Mouse (Mus musculus) ES-Bruce4 (cell line): ENCODE measurements around the gene Ahdc1. TPM values are rescaled to one million over a fixed set of nuclear protein-coding genes. Genes with fewer than 3 reads are reported as not detected.
A peak's percentile ranks its signal among the peaks of the same experiment; 100 is the strongest.

ENCODE experiments used
- H3K27ac ChIP-seq: 2 replicates; pipeline ENCODE4 v1.5.1; 2012; ENCODE audit warnings: low read length, inconsistent platforms; ENCODE audit not compliant: insufficient read depth
- H3K27me3 ChIP-seq: 2 replicates; pipeline ENCODE4 v1.6.1; 2012; ENCODE audit warnings: mild to moderate bottlenecking, low read length, inconsistent platforms; ENCODE audit not compliant: control insufficient read depth, poor library complexity, insufficient read depth, severe bottlenecking
- H3K36me3 ChIP-seq: 2 replicates; pipeline ENCODE4 v1.6.1; 2012; ENCODE audit warnings: inconsistent platforms, mild to moderate bottlenecking, low read length, moderate library complexity; ENCODE audit not compliant: control insufficient read depth, poor library complexity, insufficient read depth, severe bottlenecking
- H3K4me1 ChIP-seq: one replicate; pipeline ENCODE4 v1.8.1; 2011; ENCODE audit warnings: low read length; ENCODE audit not compliant: control insufficient read depth, insufficient read depth
- H3K4me3 ChIP-seq: 2 replicates; pipeline ENCODE4 v1.5.1; 2011; ENCODE audit warnings: low read depth, mild to moderate bottlenecking, low read length
- H3K9ac ChIP-seq: 2 replicates; pipeline ENCODE4 v1.6.1; 2012; ENCODE audit warnings: low read depth, mild to moderate bottlenecking, inconsistent platforms; ENCODE audit not compliant: poor library complexity, severe bottlenecking
- H3K9me3 ChIP-seq: replicated peaks from 2 replicates; pipeline ENCODE4 v1.6.1; 2012; ENCODE audit warnings: mild to moderate bottlenecking, low read length, inconsistent platforms; ENCODE audit not compliant: control insufficient read depth, poor library complexity, insufficient read depth, severe bottlenecking
- CTCF ChIP-seq: IDR thresholded peaks from one replicate; pipeline ENCODE4 v1.8.1; 2011; ENCODE audit warnings: low read depth, low read length
- EP300 ChIP-seq: IDR thresholded peaks from 2 replicates; pipeline ENCODE4 v1.6.1; 2011; ENCODE audit warnings: low read depth, low read length; ENCODE audit not compliant: insufficient read depth
- POLR2A ChIP-seq: IDR thresholded peaks from one replicate; pipeline ENCODE4 v1.8.1; 2011; ENCODE audit warnings: low read length; ENCODE audit not compliant: insufficient read depth
- polyA plus RNA-seq: library from polyadenylated mRNA; stranded (reverse); fragments of >200 nt; gene quantifications from 2 replicates; pipeline ENCODE4 v1.2.4, GENCODE M21; 2011; ENCODE audit warnings: low read depth; ENCODE audit not compliant: missing spikeins, insufficient read depth, insufficient read length

The Ahdc1 gene
- polyA plus RNA-seq, 1 experiment, result 88.2 TPM

GRCm38 (mm10) chr4:133079416-133080113 lies 68.5 kb downstream of the Ahdc1 start:
- H3K4me3 ChIP-seq, result no peak overlapping the region

GRCm38 (mm10) chr4:133080862-133081261 lies 69.8 kb downstream of the Ahdc1 start:
- Histone ChIP-seq H3K27me3 (no peaks in the 10 kb centered on the region), H3K9ac (no peak overlapping the region), H3K9me3 (no peaks in the 10 kb centered on the region), H3K4me1 (peaks cover 6% of the 10 kb centered on the region), H3K36me3 (peaks cover 28% of the 10 kb centered on the region), H3K27ac (0 out of 2 replicates have a peak overlapping the region, but pooled peaks have one; percentile 16), H3K4me3 (no peak overlapping the region)
- TF ChIP-seq EP300 (no peak), POLR2A (no peak), CTCF (no peak)

More at GRCm38 (mm10) chr4:133079416-133080113, 68.5 kb downstream of the Ahdc1 start:
- Histone ChIP-seq H3K27me3 (no peaks in the 10 kb centered on the region), H3K27ac (peak overlapping the region; percentile 48), H3K36me3 (peaks cover 31% of the 10 kb centered on the region), H3K9me3 (no peaks in the 10 kb centered on the region), H3K9ac (no peak overlapping the region), H3K4me1 (peaks cover 6% of the 10 kb centered on the region)
- TF ChIP-seq EP300 (no peak), CTCF (no peak), POLR2A (no peak)

- H3K27me3 ChIP-seq, result no peaks in the 10 kb centered on the region
- no peak overlapping the region for H3K9ac ChIP-seq
- peak overlapping the region; percentile 14; the same call in 1 of the 2 replicates for H3K27ac ChIP-seq
- H3K36me3 ChIP-seq, result peaks cover 15% of the 10 kb centered on the region
- no peak for TF ChIP-seq EP300
- TF ChIP-seq POLR2A, result no peak
- TF ChIP-seq CTCF, result no peak
- no peak overlapping the region for H3K4me3 ChIP-seq
- H3K9me3 ChIP-seq, result no peaks in the 10 kb centered on the region
- H3K4me1 ChIP-seq, result peaks cover 12% of the 10 kb centered on the region
Observed at GRCm38 (mm10) chr4:133082216-133082773, 71.2 kb downstream of the Ahdc1 start.

DNA sequence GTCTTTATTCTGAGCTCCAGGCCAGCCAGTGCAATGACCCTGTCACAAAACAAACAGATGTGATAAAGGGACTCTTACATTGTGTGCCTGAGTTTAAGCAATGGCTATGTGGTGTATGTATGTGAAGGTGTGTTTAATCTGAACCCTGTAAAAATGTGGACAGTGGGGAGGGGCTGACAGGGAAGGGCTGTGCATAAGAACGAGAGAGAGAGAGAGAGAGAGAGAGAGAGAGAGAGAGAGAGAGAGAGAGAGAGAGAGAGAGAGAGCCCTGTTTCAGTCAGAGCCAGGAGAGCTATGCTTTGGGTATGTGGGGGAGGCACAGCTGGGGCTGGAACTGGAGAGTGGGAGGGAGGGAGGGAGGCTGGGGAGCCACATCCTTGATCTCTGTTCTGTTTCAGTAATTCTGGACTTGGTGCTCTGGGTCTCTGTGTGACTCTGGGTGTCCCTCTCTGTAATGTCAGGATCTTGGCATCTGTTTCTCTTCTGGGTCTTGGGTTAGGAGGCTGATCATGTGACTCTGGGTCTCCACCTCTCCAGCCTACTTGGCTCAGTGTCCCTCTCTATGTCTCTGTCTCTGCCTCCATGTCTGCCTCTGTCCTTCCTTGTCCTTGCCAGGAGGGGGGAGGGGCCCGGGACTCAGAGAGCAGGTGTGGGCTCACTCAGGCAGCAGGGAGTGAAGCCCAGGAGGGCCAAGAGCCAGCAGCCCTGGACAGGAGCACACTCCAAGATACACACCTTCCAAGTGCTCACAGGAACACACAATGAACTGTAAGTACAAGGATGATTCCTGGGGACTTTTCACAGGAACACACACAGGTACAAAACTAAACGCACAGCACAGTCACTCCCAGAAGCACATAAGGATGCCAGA lies 73.2 kb downstream of the Ahdc1 start:
- peak overlapping the region; percentile 48 for H3K27ac ChIP-seq
- TF ChIP-seq CTCF, result no peak
- TF ChIP-seq EP300, result peak; percentile 76

GRCm38 (mm10) chr4:133085011-133085782 lies 74.1 kb downstream of the Ahdc1 start:
- Histone ChIP-seq H3K9ac (peak overlapping the region; percentile 29; the same call in 1 of the 2 replicates), H3K36me3 (no peaks in the 10 kb centered on the region), H3K4me1 (peaks cover 11% of the 10 kb centered on the region), H3K27ac (peak overlapping the region; percentile 48), H3K4me3 (peak overlapping the region; percentile 55), H3K9me3 (no peaks in the 10 kb centered on the region), H3K27me3 (no peaks in the 10 kb centered on the region)
- no peak for TF ChIP-seq POLR2A
- no peak for TF ChIP-seq CTCF
- no peak for TF ChIP-seq EP300

More for the DNA sequence above, 73.2 kb downstream of the Ahdc1 start:
- 0 out of 2 replicates have a peak overlapping the region, but pooled peaks have one; percentile 29 for H3K9ac ChIP-seq
- no peaks in the 10 kb centered on the region for H3K27me3 ChIP-seq
- no peaks in the 10 kb centered on the region for H3K9me3 ChIP-seq
- H3K4me1 ChIP-seq, result peaks cover 9% of the 10 kb centered on the region
- no peaks in the 10 kb centered on the region for H3K36me3 ChIP-seq
- H3K4me3 ChIP-seq, result 0 out of 2 replicates have a peak overlapping the region, but pooled peaks have one; percentile 55
